Mouse (Mus musculus): ENCODE measurements around the gene Grsf1. TPM values are rescaled to one million over a fixed set of nuclear protein-coding genes. Genes with fewer than 3 reads are reported as not detected.
A peak's percentile ranks its signal among the peaks of the same experiment; 100 is the strongest.

Grsf1 gene
- total RNA-seq, 4 experiments from 2014 or later: 121 to 154 (median 133) TPM

DNA sequence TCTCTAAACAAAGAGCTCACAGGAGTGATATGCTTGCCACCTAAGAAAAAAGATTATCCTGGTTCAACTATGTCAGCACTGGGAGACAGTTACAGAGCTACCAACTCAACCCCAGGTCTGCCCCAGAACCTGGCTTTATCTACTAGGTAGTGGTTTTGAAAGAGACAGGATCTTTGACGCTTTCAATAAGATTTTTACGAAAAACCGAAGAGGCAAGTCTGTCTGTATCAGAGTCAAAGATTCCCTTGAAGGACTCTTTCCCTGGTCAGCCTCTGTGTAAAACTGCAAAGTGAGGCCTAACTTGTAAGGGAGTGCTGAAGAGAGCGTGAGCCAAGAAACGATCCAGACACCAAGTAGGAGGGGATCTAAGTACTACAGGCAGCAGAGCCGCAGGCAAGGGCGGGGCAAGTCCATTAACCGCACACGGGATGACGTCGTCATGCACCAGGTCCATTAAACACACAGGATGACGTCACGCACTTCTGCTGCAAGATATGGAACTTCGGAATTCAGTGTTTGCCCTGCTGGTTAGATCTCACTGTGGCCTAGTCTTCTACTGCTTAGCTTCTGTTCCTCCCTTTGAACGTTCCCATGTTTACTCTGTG lies 12.7 kb upstream of the Grsf1 start:
- DNase-seq: no peak

GRCm38 (mm10) chr5:88687996-88688406 lies 12.0 kb upstream of the Grsf1 start:
- DNase-seq: no peak

GRCm38 (mm10) chr5:88685745-88686299 lies 9.9 kb upstream of the Grsf1 start:
- DNase-seq: no peak

DNA sequence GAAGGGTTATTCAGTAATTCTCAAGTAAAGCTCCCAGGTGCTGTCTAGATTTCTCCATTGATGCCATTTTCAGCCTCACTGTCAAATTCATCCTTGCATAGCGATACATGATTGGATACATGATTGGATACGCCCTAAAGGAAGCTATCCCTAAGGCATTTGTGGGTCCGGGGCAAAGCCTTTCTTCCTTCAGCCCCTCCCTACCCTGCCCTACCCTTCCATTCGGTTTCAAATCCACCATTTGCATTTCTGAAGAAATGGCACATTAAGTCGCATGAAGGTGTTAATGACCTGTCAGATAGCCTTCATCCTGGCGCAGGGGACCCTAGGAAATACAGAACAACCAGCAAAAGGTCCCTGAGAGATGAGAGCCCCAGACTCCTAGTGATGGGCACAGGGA lies 9.3 kb upstream of the Grsf1 start:
- no peak for DNase-seq

DNA sequence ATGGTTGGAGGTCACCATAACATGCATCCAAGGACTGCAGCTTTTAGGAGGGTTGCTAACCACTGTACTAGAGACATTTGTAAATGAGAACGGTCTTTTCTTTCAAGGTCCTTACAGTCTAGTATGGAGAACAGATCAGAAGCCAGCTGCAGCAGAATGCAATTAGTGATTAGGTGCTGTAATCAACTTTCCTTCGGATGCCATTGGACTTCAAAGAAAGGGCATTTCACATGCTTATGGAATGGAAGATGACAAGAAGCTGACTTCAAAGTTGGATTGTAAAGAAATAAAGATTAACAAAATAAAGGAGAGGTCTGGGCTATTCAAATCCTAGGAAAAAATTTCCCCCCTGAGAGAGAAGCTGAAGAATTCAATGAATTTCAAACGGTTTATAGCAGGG lies 8.3 kb upstream of the Grsf1 start:
- DNase-seq: no peak

DNA sequence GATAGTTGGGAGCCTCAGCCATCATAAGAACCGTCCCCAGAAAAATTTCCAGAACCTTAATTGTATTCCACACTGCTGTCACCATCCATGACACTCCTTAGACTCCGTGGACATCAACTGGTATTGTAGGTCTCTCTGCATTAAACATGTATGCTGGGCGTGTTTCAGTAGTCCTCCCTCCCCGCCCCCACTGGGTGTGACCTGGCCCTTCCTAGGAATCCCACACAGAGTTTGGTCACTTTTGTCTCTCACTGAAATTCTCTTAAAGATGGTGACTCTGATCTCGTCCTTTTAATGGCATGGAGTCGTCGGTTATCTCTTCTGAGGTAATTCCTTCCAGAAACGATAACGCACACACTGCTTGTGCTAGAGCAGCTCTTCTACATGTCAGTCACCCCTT lies 7.7 kb upstream of the Grsf1 start:
- DNase-seq: no peak

GRCm38 (mm10) chr5:88680567-88680966 lies 4.6 kb upstream of the Grsf1 start:
- no peak for DNase-seq

DNA sequence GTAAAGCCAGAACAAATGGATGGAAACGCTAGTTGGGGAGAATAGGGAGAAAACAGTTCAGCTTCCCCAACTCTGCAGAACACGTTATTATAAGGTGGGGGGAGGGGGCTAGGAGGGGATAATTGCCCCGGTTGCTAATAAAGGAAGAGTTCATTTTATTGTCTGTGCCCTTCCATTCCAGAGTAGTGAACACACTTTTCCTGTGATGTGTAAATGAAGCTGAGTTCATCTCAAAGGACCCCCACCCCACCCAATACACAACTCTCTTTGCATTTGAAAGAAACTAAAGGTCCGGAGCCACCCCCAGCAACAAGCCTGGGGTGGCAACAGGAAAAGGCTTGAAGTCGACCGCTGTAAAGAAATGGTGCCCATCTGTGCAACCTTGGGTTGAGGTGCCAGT lies 3.4 kb upstream of the Grsf1 start:
- DNase-seq: no peak

DNA sequence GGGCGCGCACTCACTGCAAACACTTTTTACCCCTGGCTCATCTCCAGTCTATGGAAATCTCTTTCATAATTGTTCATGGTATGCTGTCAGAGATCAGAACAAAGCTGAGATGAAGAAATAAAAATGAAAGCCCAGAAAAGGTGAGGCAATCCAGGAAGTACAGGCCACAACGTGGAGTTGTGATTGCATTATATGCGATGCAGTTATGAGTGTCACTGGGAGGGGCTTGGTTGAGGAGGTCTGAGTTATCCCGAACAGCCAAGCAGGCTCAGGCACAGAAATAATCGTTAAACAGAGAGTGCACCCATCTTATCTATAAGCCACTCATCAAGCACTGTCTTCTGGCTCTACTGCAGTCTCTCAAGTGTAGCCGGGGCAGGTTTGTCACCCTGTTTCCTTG lies 3.0 kb upstream of the Grsf1 start:
- no peak for DNase-seq

- peak; percentile 39 for DNase-seq
Measured at GRCm38 (mm10) chr5:88674703-88675442, 1.1 kb downstream of the Grsf1 start.

GRCm38 (mm10) chr5:88663875-88664274 lies 12.1 kb downstream of the Grsf1 start:
- DNase-seq: no peak

GRCm38 (mm10) chr5:88663151-88663550 lies 12.8 kb downstream of the Grsf1 start:
- DNase-seq: no peak

- DNase-seq: no peak
Measured at GRCm38 (mm10) chr5:88657868-88658267, 18.1 kb downstream of the Grsf1 start.

DNA sequence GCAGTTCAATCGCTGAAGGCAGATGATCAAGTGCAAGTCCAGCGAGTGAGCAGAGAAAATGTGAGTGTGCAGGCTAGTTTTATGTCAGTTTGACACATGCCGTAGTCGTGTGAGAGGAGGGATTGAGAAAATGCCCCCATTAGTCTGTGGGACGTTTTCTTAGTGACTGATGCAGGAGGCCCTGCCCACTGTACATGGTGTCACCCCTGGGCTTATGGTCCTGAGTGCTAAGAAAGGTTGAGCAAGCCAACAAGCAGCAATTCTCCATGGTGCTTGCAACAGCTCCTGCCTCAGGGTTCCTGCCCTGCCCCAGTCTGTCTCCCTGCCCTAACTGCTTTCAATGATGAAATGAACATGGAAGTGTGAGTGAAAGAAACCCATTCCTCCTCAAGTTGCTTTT lies 23.4 kb downstream of the Grsf1 start:
- no peak for DNase-seq

DNA sequence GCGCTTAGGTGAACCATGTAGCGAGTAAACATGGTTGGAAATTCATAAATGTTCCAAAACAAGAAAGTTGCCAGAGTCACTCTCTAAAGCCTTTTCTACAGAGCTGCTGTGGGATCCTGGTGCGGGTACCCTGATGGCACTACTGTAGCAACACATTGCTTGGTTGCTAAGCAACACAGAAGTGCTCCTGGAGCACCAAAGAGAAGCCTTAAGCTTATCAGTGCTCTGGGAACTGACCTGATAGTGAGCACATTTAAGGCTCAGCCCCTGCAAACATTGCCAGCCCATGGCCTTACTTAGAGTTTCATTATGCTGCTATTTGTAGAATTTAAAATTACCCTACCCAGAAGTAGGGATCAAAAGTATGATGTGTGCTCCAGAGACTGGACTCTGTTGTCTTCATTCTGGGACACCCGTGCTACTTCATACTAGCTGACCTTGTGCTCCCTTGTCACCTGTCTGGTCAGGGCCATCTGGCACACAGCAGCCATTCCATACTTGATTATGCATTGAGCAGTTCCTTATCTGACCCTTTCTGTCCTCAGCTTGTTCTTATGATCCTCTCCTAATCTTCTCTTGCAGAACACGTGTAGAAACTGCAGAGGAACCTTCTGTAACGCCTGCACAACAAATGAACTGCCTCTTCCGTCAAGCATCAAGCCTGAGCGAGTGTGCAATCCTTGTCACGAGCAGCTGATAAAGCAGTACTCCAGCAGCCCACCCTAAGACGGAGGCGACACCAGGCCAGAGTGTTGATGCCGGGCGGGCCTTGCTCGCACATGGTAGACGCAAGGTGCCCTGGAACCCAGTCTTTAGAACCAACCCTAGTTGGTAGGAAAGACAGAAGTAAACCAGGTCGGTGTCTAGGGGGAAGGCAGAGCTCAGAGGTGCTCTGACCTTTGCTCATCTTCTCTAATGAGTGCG lies 26.5 kb downstream of the Grsf1 start:
- DNase-seq: no peak

GRCm38 (mm10) chr5:88645405-88645804 lies 30.6 kb downstream of the Grsf1 start:
- no peak for DNase-seq

DNA sequence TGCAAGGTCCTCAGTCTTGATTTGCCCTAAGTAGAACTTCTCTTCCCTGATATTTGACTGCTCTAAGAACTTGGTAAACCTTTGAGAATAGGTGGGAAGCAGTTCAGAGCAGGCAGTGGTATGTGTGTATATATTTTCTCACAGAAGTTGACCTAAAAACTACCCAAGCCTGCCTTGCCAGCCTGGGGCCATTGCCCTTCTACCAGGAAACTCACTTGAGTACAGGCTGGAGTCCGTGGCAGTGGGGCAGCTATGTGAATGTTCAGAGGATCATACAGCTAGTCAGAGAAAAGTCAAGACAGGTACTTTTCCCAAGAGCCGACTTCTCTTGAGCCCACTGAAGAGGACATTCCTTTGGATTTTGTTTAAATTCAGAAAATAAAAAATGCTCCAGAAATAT lies 31.1 kb downstream of the Grsf1 start:
- no peak for DNase-seq

DNA sequence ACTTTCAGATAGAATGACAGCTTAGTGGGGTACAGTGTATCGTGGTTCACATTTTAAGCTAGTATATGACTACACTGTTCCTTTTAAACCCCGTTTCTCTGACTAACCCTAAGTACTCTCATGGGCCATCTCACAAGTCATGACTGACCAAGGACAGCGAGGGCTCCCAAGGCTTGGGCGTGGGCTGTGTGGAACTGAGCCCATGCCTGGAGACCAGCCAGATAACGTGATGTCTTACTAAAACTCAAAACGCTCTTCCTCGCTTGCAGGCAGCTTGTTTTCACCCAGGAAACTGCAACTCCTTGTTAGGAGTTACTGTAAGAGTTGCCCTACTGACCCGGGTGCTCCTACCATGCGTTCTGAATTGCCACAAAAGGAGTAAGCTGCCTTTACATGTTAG lies 32.5 kb downstream of the Grsf1 start:
- DNase-seq: peak; percentile 84

DNA sequence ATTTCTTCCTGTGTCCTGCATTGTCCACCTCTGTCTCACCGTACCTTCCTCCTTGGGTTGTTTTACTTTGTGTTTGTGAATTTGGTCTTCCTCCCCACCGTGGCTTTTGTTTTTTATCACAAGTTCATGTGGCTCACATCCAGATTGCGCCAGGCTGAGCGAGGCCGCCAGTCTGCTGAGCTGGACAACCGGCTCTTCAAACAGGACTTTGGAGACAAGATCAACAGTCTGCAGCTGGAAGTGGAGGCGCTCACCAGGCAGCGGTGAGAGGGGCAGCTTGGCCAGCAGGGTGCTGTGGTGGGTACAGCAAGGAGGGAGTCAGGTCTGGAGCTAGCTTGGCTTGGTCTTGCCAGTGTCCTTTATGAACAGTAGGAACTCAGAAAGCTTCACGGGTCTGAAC lies 33.2 kb downstream of the Grsf1 start:
- no peak for DNase-seq

GRCm38 (mm10) chr5:88634076-88634475 lies 41.9 kb downstream of the Grsf1 start:
- no peak for DNase-seq

- DNase-seq: no peak
Measured at GRCm38 (mm10) chr5:88632463-88632862, 43.5 kb downstream of the Grsf1 start.

- no peak for DNase-seq
Measured at GRCm38 (mm10) chr5:88631545-88631944, 44.4 kb downstream of the Grsf1 start.

DNA sequence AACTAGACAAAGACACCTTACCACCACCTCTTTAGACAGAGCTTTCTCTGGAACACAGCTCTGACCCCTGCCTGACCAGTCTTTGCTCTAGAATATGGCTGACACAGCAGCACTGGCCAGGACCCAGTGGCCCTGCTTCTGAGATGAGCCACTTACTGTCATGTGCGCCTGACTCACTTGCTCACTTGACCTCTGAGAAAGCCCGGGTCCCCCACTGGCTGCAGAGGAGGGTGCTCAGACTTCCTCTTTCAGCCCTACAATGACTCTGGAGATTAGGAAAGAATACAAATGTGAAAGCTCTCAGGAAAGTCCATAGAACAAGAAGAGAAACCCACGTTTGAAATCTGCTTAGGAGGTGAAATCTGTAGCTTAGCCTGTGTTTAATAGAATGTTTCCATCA lies 45.1 kb downstream of the Grsf1 start:
- peak; percentile 68 for DNase-seq
